Mouse (Mus musculus) forebrain, postnatal 0 days (tissue): Measurements from ENCODE around the gene Col4a1. TPM values are rescaled to one million over a fixed set of nuclear protein-coding genes. Genes with fewer than 3 reads are reported as not detected.
A peak's percentile ranks its signal among the peaks of the same experiment; 100 is the strongest.

Source experiments
- ATAC-seq: fragments of 200-750 bp; cut with Nextera tagmentation; 2 replicates; pipeline ENCODE4 v1.8.0; 2017; ENCODE audit warnings: mild to moderate bottlenecking, moderate library complexity
- DNase-seq: peaks from one replicate; pipeline ENCODE4 v3.0.0-alpha.2; 2015
- H3K27ac ChIP-seq: fragments of 300-500 bp; sonication (generic); 2 replicates; pipeline ENCODE4 v1.5.1; 2014; ENCODE audit warnings: low read depth, mild to moderate bottlenecking, antibody characterized with exemption, low read length, moderate library complexity, mixed read lengths
- H3K27me3 ChIP-seq: fragments of 300-500 bp; sonication (generic); 2 replicates; pipeline ENCODE4 v1.6.1; 2014; ENCODE audit warnings: mild to moderate bottlenecking, low read length, mixed read lengths; ENCODE audit not compliant: insufficient read depth
- H3K36me3 ChIP-seq: fragments of 300-500 bp; sonication (generic); 2 replicates; pipeline ENCODE4 v1.6.1; 2014; ENCODE audit warnings: mild to moderate bottlenecking, moderate library complexity; ENCODE audit not compliant: insufficient read depth
- H3K4me1 ChIP-seq: fragments of 300-500 bp; sonication (generic); 2 replicates; pipeline ENCODE4 v1.6.1; 2014; ENCODE audit warnings: antibody characterized with exemption; ENCODE audit not compliant: insufficient read depth
- H3K4me2 ChIP-seq: fragments of 300-500 bp; sonication (generic); 2 replicates; pipeline ENCODE4 v1.6.1; 2014; ENCODE audit warnings: low read depth, mild to moderate bottlenecking, moderate library complexity
- H3K4me3 ChIP-seq: fragments of 300-500 bp; sonication (generic); 2 replicates; pipeline ENCODE4 v1.5.1; 2014; ENCODE audit warnings: low read depth, low read length, mixed read lengths
- H3K9ac ChIP-seq: fragments of 300-500 bp; sonication (generic); 2 replicates; pipeline ENCODE4 v1.6.1; 2014; ENCODE audit warnings: mild to moderate bottlenecking
- H3K9me3 ChIP-seq: fragments of 300-500 bp; sonication (generic); 2 replicates; pipeline ENCODE4 v1.6.1; 2016; ENCODE audit warnings: low read length
- CTCF ChIP-seq: sonication (generic); IDR thresholded peaks from 2 replicates; pipeline ENCODE4 v1.5.1; 2016; ENCODE audit warnings: antibody characterized with exemption, control low read depth, low read depth
- WGBS: fragments of 180-500 bp; shearing (Covaris S2); extraction: QIAGEN DNeasy Blood & Tissue Kit; methylation state at CpG from one replicate; pipeline ENCODE4 v1.1.7; 2014; 5-methylcytosine and 5-hydroxymethylcytosine counted together
- polyA plus RNA-seq: library from polyadenylated mRNA; unstranded; fragments of >200 nt; fragmentation: Nextera tagmentation; extraction: Ambion mirVana; gene quantifications from 2 replicates; pipeline ENCODE4 v1.2.1, GENCODE M21; 2015
- total RNA-seq: library from RNA; depleted of rRNA; stranded (reverse); fragments of >200 nt; gene quantifications from 2 replicates; pipeline ENCODE4 v1.2.3, GENCODE M21; 2014

Gene Col4a1
- total and polyA plus RNA-seq, 2 experiments from 2014 or later = 45.1 to 217 TPM

DNA sequence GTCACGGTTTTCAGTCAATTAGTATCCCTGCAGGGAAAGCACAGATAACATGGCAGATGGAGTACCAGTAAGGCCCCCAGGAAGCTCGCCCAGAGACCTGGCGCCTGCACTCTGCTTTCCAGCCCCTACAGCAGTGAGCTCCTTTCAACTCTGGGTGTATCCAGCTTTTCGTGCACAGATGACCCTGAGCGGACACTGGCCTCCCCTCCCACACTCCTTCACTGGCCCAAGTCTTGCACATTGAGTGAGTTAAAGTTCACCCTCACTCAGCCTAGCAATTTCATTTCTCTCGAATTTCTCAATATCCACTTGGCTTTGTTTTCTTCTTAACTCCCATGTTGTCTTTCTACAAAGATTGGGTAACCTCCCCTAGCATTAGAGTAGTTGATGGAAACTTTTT, 24.3 kb downstream of the Col4a1 start:
- H3K27me3 ChIP-seq = no peaks in the 10 kb centered on the region
- H3K36me3 ChIP-seq = no peaks in the 10 kb centered on the region
- no peak overlapping the region for H3K4me2 ChIP-seq
- H3K9ac ChIP-seq = no peak overlapping the region
- DNase-seq = no peak
- 75% methylated on average over 6 of the region's 6 CpGs for WGBS
- no peaks in the 10 kb centered on the region for H3K9me3 ChIP-seq
- no peak for TF ChIP-seq CTCF
- no peak for ATAC-seq
- H3K4me1 ChIP-seq = no peaks in the 10 kb centered on the region
- no peak overlapping the region for H3K4me3 ChIP-seq
- no peak overlapping the region for H3K27ac ChIP-seq

DNA sequence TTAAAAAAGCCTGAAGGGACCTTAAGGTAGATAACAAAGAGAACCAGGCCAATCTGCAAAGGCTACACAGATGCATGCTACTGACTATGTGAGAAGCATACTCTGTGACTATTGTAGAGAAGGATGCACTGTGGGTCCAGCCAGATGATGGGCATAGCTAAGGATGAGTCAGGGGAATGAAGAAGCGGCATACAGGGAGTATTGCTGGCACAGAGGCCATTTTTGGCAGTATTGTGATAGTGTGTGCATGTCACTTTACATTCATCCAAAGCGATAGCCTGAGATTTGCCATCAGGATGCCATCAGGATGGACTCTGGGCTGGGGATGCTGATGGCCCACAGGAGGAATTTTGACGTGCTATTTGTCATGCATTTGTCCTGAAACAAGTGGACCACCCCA, 25.5 kb downstream of the Col4a1 start:
- no peaks in the 10 kb centered on the region for H3K36me3 ChIP-seq
- H3K4me1 ChIP-seq = no peaks in the 10 kb centered on the region
- no peak overlapping the region for H3K4me3 ChIP-seq
- H3K9me3 ChIP-seq = no peaks in the 10 kb centered on the region
- 68% methylated on average over 3 of the region's 3 CpGs for WGBS
- no peaks in the 10 kb centered on the region for H3K27me3 ChIP-seq
- ATAC-seq = no peak
- no peak overlapping the region for H3K27ac ChIP-seq
- no peak overlapping the region for H3K4me2 ChIP-seq
- no peak overlapping the region for H3K9ac ChIP-seq
- TF ChIP-seq CTCF = no peak
- DNase-seq = no peak

DNA sequence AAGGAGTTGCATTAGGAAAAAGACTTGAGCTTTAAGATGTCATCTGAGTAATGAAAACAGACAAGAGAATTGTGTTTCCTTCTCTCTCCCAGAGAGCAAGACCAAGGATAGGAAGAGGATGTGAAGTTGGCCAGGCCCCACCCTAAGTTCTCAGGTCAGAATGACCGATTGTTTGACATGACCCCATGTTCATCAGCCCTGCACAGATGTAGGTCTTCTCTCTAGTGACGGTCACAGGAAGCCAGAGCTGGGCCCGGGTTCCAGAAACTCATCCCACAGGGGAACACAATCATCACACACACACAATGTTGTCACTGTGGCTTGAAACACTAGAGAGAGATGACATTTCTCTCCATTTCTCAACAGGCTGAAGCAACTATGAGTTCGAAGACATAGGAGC, 27.2 kb downstream of the Col4a1 start:
- TF ChIP-seq CTCF = no peak
- Histone ChIP-seq H3K9me3 (no peaks in the 10 kb centered on the region), H3K4me1 (no peaks in the 10 kb centered on the region), H3K27ac (no peak overlapping the region), H3K4me3 (no peak overlapping the region), H3K27me3 (no peaks in the 10 kb centered on the region), H3K9ac (no peak overlapping the region), H3K36me3 (no peaks in the 10 kb centered on the region), H3K4me2 (no peak overlapping the region)
- DNase-seq = no peak
- WGBS = 89% methylated on average over 4 of the region's 4 CpGs
- ATAC-seq = no peak

DNA sequence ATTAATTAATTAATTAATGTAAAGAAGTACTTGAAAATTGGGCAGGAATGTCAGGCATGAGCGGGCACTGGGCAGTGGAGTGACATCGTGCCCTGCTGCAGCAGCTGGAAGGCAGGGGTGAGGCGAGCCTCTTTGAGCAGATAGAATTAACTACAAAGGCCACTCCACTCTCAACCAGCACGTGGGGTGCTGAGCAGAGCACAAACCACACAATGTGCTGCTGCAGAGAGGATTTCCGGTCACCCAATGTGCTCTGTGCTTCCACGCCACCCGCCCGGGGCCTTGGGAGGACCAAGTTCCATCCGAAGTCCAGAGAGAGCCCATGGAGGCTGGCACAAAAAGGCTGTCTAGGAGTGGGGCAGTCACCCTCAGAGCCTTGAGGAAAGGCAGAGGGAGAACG, 29.4 kb downstream of the Col4a1 start:
- Histone ChIP-seq H3K9ac (no peak overlapping the region), H3K4me1 (no peaks in the 10 kb centered on the region), H3K27me3 (no peaks in the 10 kb centered on the region), H3K4me3 (no peak overlapping the region), H3K4me2 (no peak overlapping the region), H3K9me3 (no peaks in the 10 kb centered on the region), H3K27ac (no peak overlapping the region), H3K36me3 (no peaks in the 10 kb centered on the region)
- DNase-seq (no peak), ATAC-seq (0 out of 2 replicates have a peak, but pooled peaks have one; percentile 18)
- TF ChIP-seq CTCF = no peak
- WGBS = 42% methylated on average over 10 of the region's 10 CpGs

DNA sequence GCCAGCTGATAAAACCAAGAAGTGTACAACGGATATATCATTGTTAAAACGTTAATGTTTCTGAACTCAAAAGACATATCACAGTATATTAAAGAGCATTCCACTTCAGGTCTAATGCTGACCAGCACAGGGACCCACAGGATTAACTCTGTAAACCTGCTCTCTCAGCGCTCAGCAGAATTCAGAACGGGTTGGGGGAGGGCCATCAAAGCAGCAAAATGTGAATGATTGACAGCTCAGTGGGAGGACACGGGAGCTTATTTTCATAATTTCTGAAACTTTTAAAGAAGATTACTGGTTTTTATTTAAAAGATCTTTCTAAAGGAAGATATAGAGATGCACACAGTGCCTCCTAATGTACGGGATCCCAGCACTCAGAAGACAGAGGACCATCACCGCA, 29.9 kb downstream of the Col4a1 start:
- Histone ChIP-seq H3K9me3 (no peaks in the 10 kb centered on the region), H3K27me3 (no peaks in the 10 kb centered on the region), H3K9ac (no peak overlapping the region), H3K36me3 (no peaks in the 10 kb centered on the region), H3K4me3 (no peak overlapping the region), H3K4me2 (no peak overlapping the region), H3K4me1 (no peaks in the 10 kb centered on the region), H3K27ac (no peak overlapping the region)
- no peak for TF ChIP-seq CTCF
- ATAC-seq = no peak
- DNase-seq = no peak
- 67% methylated on average over 7 of the region's 7 CpGs for WGBS

DNA sequence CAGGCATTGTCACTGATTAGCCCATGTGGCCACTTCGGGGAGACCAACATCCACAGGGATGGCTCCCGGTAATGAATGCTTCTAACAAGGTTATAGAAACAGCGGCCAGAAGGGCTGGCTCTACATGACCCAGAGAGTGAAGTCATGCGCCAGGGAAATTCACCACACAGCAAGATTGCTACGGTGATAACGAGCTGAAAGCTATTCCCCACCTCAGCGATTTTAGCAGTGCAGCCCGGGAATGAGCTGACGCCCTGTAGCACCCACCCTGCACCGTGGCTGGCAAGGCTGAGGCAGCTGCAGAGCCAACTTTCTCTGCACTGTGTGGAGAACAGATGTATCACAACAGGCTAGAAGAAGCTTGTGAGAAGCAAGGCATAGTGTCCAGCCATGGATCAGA, 30.5 kb downstream of the Col4a1 start:
- Histone ChIP-seq H3K4me2 (no peak overlapping the region), H3K27me3 (no peaks in the 10 kb centered on the region), H3K9ac (no peak overlapping the region), H3K4me1 (no peaks in the 10 kb centered on the region), H3K36me3 (no peaks in the 10 kb centered on the region), H3K4me3 (no peak overlapping the region), H3K27ac (no peak overlapping the region), H3K9me3 (no peaks in the 10 kb centered on the region)
- peak; percentile 30; the same call in 1 of the 2 replicates for ATAC-seq
- no peak for TF ChIP-seq CTCF
- DNase-seq = no peak
- 57% methylated on average over 10 of the region's 10 CpGs for WGBS

DNA sequence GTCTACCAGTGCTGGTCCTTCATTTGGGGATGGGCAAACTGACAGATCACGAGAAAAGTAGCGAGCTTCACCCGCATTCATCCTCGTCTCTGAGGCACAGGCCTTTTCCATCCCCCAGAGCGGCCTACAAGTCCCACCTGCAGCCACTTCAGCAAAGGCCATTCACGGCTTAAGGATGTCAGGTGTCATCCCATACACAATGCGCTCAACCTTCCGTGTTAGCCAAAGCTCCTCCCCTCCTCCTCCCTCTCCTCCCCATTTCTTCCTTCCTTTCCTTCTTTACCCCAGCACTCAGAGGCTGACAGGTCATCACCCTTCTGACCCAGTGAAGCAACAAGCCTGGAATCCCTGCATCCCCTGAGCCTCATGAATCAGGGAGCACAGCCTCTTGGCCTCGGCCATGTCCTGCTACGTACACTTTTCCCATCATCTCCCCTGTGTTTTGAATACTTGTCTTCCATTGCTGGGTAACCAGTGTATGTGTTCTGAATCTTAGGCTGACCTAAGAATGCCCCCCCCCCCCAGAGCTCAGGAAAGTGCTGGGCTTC, 31.8 kb downstream of the Col4a1 start:
- DNase-seq (no peak), ATAC-seq (no peak)
- Histone ChIP-seq H3K36me3 (no peaks in the 10 kb centered on the region), H3K27ac (no peak overlapping the region), H3K27me3 (no peaks in the 10 kb centered on the region), H3K4me1 (no peaks in the 10 kb centered on the region), H3K4me3 (no peak overlapping the region), H3K4me2 (no peak overlapping the region), H3K9ac (no peak overlapping the region), H3K9me3 (no peaks in the 10 kb centered on the region)
- no peak for TF ChIP-seq CTCF
- 76% methylated on average over 10 of the region's 10 CpGs for WGBS

DNA sequence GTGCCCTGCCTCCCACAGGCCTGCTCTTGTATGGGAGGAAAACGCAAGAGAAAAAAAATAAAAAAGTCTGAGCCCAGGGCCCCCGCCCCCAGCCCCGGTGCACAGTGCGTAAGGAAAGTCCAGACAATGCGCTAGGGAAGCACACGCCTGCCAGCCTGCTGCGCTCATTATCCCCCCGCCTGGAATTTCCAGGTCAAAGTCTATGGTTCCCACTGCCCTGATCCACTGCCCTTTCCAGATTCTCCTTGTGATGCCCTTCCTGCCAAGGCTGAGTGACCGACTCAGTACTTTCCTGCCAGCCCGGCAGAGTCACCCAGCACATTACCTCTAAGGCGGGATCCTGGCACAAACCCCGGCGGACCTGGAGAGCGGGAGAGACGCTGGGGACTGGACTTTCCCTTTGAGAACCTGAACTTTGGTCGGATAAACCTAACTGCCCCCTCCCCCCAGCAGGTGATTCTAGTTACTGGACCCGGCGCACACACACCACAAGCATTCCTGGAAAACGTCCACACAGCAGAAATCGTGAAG, 33.3 kb downstream of the Col4a1 start:
- no peak overlapping the region; the same call in 1 of the 2 replicates for H3K4me2 ChIP-seq
- 48% methylated on average over 20 of the region's 20 CpGs for WGBS
- TF ChIP-seq CTCF = no peak
- DNase-seq (no peak), ATAC-seq (peak; percentile 32)
- H3K9ac ChIP-seq = no peak overlapping the region
- no peaks in the 10 kb centered on the region for H3K9me3 ChIP-seq
- H3K27ac ChIP-seq = 0 out of 2 replicates have a peak overlapping the region, but pooled peaks have one; percentile 29
- H3K27me3 ChIP-seq = no peaks in the 10 kb centered on the region
- no peak overlapping the region for H3K4me3 ChIP-seq
- no peaks in the 10 kb centered on the region for H3K4me1 ChIP-seq
- H3K36me3 ChIP-seq = no peaks in the 10 kb centered on the region
